Mouse (Mus musculus): ENCODE results near the gene Mov10. TPM values are rescaled to one million over a fixed set of nuclear protein-coding genes. Genes with fewer than 3 reads are reported as not detected.
A peak's percentile ranks its signal among the peaks of the same experiment; 100 is the strongest.

Gene Mov10
- polyA plus RNA-seq, 1 experiment = 3.2 TPM

GRCm38 (mm10) chr3:104788075-104788474 is 30.3 kb downstream of the Mov10 start, which contains the start of gene Rhoc:
Rhoc (plus strand) TSS chr3:104788375.
- Histone ChIP-seq H3K4me3 (replicated peaks; ENCODE audit: insufficient read depth, low read depth, low read length) (peak within 1 kb of the TSS; percentile 54), H3K27me3 (ENCODE audit: control insufficient read depth, insufficient read depth, low read length) (peaks cover 2% of the 10 kb centered on the region; the same call in 1 of the 2 replicates), H3K27ac (ENCODE audit: insufficient read depth, low read length) (0 out of 2 replicates have a peak within 1 kb of the TSS, but pooled peaks have one; percentile 50), H3K4me1 (ENCODE audit: control insufficient read depth, insufficient read depth, low read length) (peaks cover 3% of the 10 kb centered on the region; the same call in 1 of the 2 replicates)
- DNase-seq = no peak
- TF ChIP-seq POLR2A (IDR thresholded peaks at IDR 0.05; ENCODE audit: borderline replicate concordance, insufficient read depth, low read length) = no peak
- TF ChIP-seq CTCF (IDR thresholded peaks at IDR 0.05; ENCODE audit: borderline replicate concordance, insufficient read depth, low read depth, low read length) = no peak
- WGBS = 49% methylated on average over 3 of the region's 3 CpGs

DNA sequence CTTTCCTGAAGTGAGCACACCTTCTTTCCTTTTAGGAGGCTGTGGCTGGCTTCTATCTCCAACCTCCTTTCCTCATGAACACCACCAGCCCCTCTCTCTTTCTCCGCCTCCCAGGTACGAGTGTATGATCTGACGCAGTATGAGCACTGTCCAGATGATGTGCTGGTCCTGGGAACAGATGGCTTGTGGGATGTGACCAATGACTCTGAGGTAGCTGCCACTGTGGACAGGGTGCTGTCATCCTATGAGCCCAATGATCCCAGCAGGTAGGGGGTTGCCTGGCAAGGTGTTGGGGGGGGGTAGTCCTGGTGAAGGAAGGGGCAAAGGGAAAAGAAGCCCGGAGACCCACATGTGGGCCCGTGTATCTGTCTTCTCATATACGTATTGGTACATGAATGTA is 33.1 kb downstream of the Mov10 start:
- H3K4me3 ChIP-seq (replicated peaks; ENCODE audit: insufficient read depth, low read depth, low read length) = no peak overlapping the region
- WGBS = 91% methylated on average over 6 of the region's 6 CpGs
- no peak for TF ChIP-seq CTCF (IDR thresholded peaks at IDR 0.05; ENCODE audit: borderline replicate concordance, insufficient read depth, low read depth, low read length)
- TF ChIP-seq POLR2A (IDR thresholded peaks at IDR 0.05; ENCODE audit: borderline replicate concordance, insufficient read depth, low read length) = no peak
- H3K4me1 ChIP-seq (ENCODE audit: control insufficient read depth, insufficient read depth, low read length) = peaks cover 3% of the 10 kb centered on the region; the same call in 1 of the 2 replicates
- DNase-seq = no peak
- peaks cover 2% of the 10 kb centered on the region for H3K27me3 ChIP-seq (ENCODE audit: control insufficient read depth, insufficient read depth, low read length)
- no peak overlapping the region for H3K27ac ChIP-seq (ENCODE audit: insufficient read depth, low read length)

- peaks cover 2% of the 10 kb centered on the region for H3K27me3 ChIP-seq (ENCODE audit: control insufficient read depth, insufficient read depth, low read length)
- DNase-seq = no peak
- 67% methylated on average over 14 of the region's 14 CpGs for WGBS
- TF ChIP-seq POLR2A (IDR thresholded peaks at IDR 0.05; ENCODE audit: borderline replicate concordance, insufficient read depth, low read length) = no peak
- H3K4me1 ChIP-seq (ENCODE audit: control insufficient read depth, insufficient read depth, low read length) = no peaks in the 10 kb centered on the region
- no peak overlapping the region for H3K27ac ChIP-seq (ENCODE audit: insufficient read depth, low read length)
- H3K4me3 ChIP-seq (replicated peaks; ENCODE audit: insufficient read depth, low read depth, low read length) = no peak overlapping the region
These were observed 34.3 kb downstream of the Mov10 start for GRCm38 (mm10) chr3:104783971-104784500.

- H3K27ac ChIP-seq (ENCODE audit: insufficient read depth, low read length) = no peak overlapping the region
- no peak for DNase-seq
- TF ChIP-seq CTCF (IDR thresholded peaks at IDR 0.05; ENCODE audit: borderline replicate concordance, insufficient read depth, low read depth, low read length) = no peak
- TF ChIP-seq POLR2A (IDR thresholded peaks at IDR 0.05; ENCODE audit: borderline replicate concordance, insufficient read depth, low read length) = no peak
- no peak overlapping the region for H3K4me3 ChIP-seq (replicated peaks; ENCODE audit: insufficient read depth, low read depth, low read length)
- H3K27me3 ChIP-seq (ENCODE audit: control insufficient read depth, insufficient read depth, low read length) = no peaks in the 10 kb centered on the region; the same call in 1 of the 2 replicates
- 48% methylated on average over 12 of the region's 12 CpGs for WGBS
- no peaks in the 10 kb centered on the region for H3K4me1 ChIP-seq (ENCODE audit: control insufficient read depth, insufficient read depth, low read length)
These were observed 36.2 kb downstream of the Mov10 start for GRCm38 (mm10) chr3:104782061-104782681.

- under 1% methylated on average over 26 of the region's 26 CpGs for WGBS
- H3K27ac ChIP-seq (ENCODE audit: insufficient read depth, low read length) = no peak within 1 kb of the TSS
These were observed 36.9 kb downstream of the Mov10 start, which contains the start of gene Fam19a3 for GRCm38 (mm10) chr3:104781471-104781903. Fam19a3 (minus strand) TSS chr3:104781840.

DNA sequence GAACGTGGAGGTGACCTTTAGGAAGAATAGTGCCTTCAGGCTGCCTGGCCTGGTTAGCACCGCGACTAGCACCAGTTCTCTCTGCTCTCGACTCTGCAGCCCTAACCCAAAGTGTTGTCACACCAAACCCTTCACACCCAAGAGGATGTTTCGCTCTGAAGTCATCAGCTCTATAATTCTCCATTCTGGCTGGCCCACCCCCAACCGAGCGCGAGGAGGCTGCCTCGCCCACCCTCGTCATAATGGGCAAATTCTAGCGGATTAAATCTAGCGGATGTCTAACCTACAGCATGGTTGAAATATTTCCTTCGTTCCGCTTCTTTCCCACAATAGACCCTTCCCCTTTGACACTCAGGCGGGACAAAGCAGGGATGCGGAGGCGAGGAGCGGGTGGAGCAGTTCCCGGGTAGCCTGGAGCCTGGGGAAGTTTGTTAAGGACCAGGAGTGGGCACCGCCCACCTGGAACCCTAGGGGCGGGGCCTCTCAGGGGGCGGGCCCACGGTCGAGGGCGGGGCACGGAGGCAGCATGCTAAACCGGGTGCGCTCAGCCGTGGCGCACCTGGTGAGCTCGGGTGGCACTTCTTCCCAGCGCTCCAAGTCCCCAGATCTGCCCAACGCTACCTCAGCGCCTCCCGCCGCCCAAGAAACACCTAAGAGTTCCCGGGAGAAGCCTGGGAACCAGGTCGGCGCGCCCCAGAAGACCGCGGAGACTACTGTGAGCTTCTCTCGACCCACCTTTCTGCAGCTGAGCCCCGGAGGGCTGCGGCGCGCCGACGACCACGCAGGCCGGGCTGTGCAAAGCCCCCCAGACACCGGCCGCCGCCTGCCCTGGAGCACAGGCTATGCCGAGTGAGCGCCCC is 37.6 kb downstream of the Mov10 start, which contains the start of gene Ppm1j:
Ppm1j (plus strand) TSS at position 496 of the 860 bp plus-strand sequence.
- no peak within 1 kb of the TSS for H3K27ac ChIP-seq (ENCODE audit: insufficient read depth, low read length)
- peak within 1 kb of the TSS; percentile 18 for H3K4me3 ChIP-seq (replicated peaks; ENCODE audit: insufficient read depth, low read depth, low read length)
- H3K27me3 ChIP-seq (ENCODE audit: control insufficient read depth, insufficient read depth, low read length) = no peaks in the 10 kb centered on the region; the same call in 1 of the 2 replicates
- peak in 1 of 2 experiments; percentile 13 for DNase-seq
- TF ChIP-seq POLR2A (IDR thresholded peaks at IDR 0.05; ENCODE audit: borderline replicate concordance, insufficient read depth, low read length) = no peak
- TF ChIP-seq CTCF (IDR thresholded peaks at IDR 0.05; ENCODE audit: borderline replicate concordance, insufficient read depth, low read depth, low read length) = no peak
- no peaks in the 10 kb centered on the region for H3K4me1 ChIP-seq (ENCODE audit: control insufficient read depth, insufficient read depth, low read length)
- WGBS = 2% methylated on average over 56 of the region's 56 CpGs

More at GRCm38 (mm10) chr3:104781471-104781903, 36.9 kb downstream of the Mov10 start, which contains the start of gene Fam19a3:
- DNase-seq = peak in 1 of 2 experiments; percentile 10
- Histone ChIP-seq H3K4me1 (ENCODE audit: control insufficient read depth, insufficient read depth, low read length) (no peaks in the 10 kb centered on the region), H3K4me3 (replicated peaks; ENCODE audit: insufficient read depth, low read depth, low read length) (peak within 1 kb of the TSS; percentile 18), H3K27me3 (ENCODE audit: control insufficient read depth, insufficient read depth, low read length) (no peaks in the 10 kb centered on the region; the same call in 1 of the 2 replicates)
- TF ChIP-seq POLR2A (IDR thresholded peaks at IDR 0.05; ENCODE audit: borderline replicate concordance, insufficient read depth, low read length) (no peak), CTCF (IDR thresholded peaks at IDR 0.05; ENCODE audit: borderline replicate concordance, insufficient read depth, low read depth, low read length) (no peak)

GRCm38 (mm10) chr3:104779949-104780348 is 38.4 kb downstream of the Mov10 start:
- peak; percentile 24 to 40 for DNase-seq
- 5% methylated on average over 7 of the region's 7 CpGs for WGBS
- no peaks in the 10 kb centered on the region for H3K4me1 ChIP-seq (ENCODE audit: control insufficient read depth, insufficient read depth, low read length)
- no peak overlapping the region for H3K4me3 ChIP-seq (replicated peaks; ENCODE audit: insufficient read depth, low read depth, low read length)
- peak; percentile 72 for TF ChIP-seq CTCF (IDR thresholded peaks at IDR 0.05; ENCODE audit: borderline replicate concordance, insufficient read depth, low read depth, low read length)
- no peak for TF ChIP-seq POLR2A (IDR thresholded peaks at IDR 0.05; ENCODE audit: borderline replicate concordance, insufficient read depth, low read length)
- no peak overlapping the region for H3K27ac ChIP-seq (ENCODE audit: insufficient read depth, low read length)
- H3K27me3 ChIP-seq (ENCODE audit: control insufficient read depth, insufficient read depth, low read length) = no peaks in the 10 kb centered on the region; the same call in 1 of the 2 replicates
